Mouse (Mus musculus): ENCODE measurements around the gene Rps29. TPM values are rescaled to one million over a fixed set of nuclear protein-coding genes. Genes with fewer than 3 reads are reported as not detected.
A peak's percentile ranks its signal among the peaks of the same experiment; 100 is the strongest.

Gene Rps29
- total and polyA plus RNA-seq, 2 experiments: 137 to 865 TPM

DNA sequence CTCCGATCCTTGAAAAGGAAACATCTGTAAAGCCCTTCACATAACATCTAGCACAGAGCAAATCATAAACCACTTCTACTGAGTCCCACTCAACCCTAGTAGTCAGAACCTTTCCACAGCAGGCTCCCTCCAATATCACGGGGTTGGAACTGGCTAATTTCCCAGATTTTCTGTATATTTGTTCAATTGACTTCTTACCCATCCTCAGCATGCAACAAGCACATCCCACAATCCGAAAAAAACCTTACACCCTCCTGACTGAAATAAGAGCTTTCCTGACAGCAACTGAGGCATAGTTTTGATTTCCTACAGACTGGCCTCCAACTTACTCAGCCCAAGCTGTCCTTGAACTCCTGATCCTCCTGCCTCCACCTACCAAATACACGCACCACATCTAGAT, 2.5 kb downstream of the Rps29 start:
- TF ChIP-seq POLR2A (IDR thresholded peaks at IDR 0.05; ENCODE audit: extremely low read depth, insufficient read depth, low read length) (no peak), CTCF (IDR thresholded peaks at IDR 0.05; ENCODE audit: low read depth, low read length) (no peak)
- H3K9ac ChIP-seq (ENCODE audit: low read depth, low read length): no peak overlapping the region
- H3K27ac ChIP-seq (replicated peaks; ENCODE audit: insufficient read depth, low read depth, low read length): no peak overlapping the region
- 0 out of 2 replicates have a peak, but pooled peaks cover 4% of the 10 kb centered on the region for H3K4me1 ChIP-seq (ENCODE audit: control insufficient read depth, insufficient read depth, low read length)
- no peaks in the 10 kb centered on the region for H3K27me3 ChIP-seq (ENCODE audit: control insufficient read depth, insufficient read depth, low read length)
- H3K4me3 ChIP-seq (ENCODE audit: insufficient read depth, low read depth, low read length): no peak overlapping the region
- H3K36me3 ChIP-seq (ENCODE audit: control insufficient read depth, insufficient read depth, low read length): peaks cover 20% of the 10 kb centered on the region
- WGBS: 62% methylated on average over 4 of the region's 4 CpGs
- no peaks in the 10 kb centered on the region for H3K79me2 ChIP-seq (ENCODE audit: control insufficient read depth, insufficient read depth, low read length)
- peak; percentile 51 for DNase-seq (ENCODE audit: extremely low read depth, low read depth, low spot score)

DNA sequence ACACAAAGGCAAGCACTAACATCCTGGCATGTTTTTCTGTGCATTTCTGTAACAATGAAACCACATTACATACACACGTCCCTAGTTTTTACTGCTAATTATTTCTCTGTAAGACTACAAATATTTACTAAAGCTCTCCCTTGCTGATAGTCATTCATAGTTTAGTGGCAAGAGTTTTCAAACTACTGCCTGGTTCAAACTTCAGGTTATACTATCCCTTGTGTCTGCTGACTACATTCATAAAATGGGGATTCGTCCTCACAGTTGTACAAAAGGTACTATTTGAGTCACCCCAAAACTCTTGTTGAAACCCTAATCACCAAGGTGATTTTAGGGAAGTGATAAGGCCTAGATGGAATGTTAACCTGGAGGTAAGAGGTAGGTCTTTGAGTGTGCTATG, 3.1 kb downstream of the Rps29 start:
- TF ChIP-seq POLR2A (IDR thresholded peaks at IDR 0.05; ENCODE audit: extremely low read depth, insufficient read depth, low read length) (no peak), CTCF (IDR thresholded peaks at IDR 0.05; ENCODE audit: low read depth, low read length) (no peak)
- WGBS: 77% methylated on average over 2 of the region's 2 CpGs

DNA sequence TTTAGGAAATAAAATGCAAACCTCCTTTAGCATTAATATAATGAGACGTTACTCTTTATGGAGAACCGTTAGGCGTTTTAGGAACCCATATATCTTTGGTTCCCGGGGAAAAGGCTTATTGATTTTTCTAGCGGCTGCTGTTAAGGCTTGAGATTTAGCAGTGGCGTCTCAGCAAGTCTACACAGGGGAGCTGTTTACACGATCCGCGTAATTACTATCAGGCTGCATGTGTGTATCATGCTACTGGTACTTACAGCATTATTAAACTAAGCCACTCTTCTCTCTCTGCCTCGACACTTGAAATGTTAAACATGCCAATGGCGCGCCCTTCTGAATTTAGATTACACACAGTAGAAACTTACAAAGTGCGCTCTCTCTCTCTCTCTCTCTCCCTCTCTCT, 8.9 kb downstream of the Rps29 start:
- Histone ChIP-seq H3K4me1 (ENCODE audit: control insufficient read depth, insufficient read depth, low read length) (no peaks in the 10 kb centered on the region), H3K36me3 (ENCODE audit: control insufficient read depth, insufficient read depth, low read length) (no peaks in the 10 kb centered on the region), H3K27me3 (ENCODE audit: control insufficient read depth, insufficient read depth, low read length) (no peaks in the 10 kb centered on the region), H3K27ac (replicated peaks; ENCODE audit: insufficient read depth, low read depth, low read length) (no peak overlapping the region), H3K79me2 (ENCODE audit: control insufficient read depth, insufficient read depth, low read length) (no peaks in the 10 kb centered on the region), H3K4me3 (ENCODE audit: insufficient read depth, low read depth, low read length) (no peak overlapping the region), H3K9ac (ENCODE audit: low read depth, low read length) (no peak overlapping the region)
- TF ChIP-seq CTCF (IDR thresholded peaks at IDR 0.05; ENCODE audit: low read depth, low read length): no peak
- TF ChIP-seq POLR2A (IDR thresholded peaks at IDR 0.05; ENCODE audit: extremely low read depth, insufficient read depth, low read length): no peak
- DNase-seq (ENCODE audit: extremely low read depth, low read depth, low spot score): no peak
- WGBS: 44% methylated on average over 13 of the region's 13 CpGs

More for the DNA sequence above, 3.1 kb downstream of the Rps29 start:
- DNase-seq (ENCODE audit: extremely low read depth, low read depth, low spot score): no peak
- H3K27me3 ChIP-seq (ENCODE audit: control insufficient read depth, insufficient read depth, low read length): no peaks in the 10 kb centered on the region
- H3K36me3 ChIP-seq (ENCODE audit: control insufficient read depth, insufficient read depth, low read length): peaks cover 20% of the 10 kb centered on the region
- H3K79me2 ChIP-seq (ENCODE audit: control insufficient read depth, insufficient read depth, low read length): no peaks in the 10 kb centered on the region
- H3K9ac ChIP-seq (ENCODE audit: low read depth, low read length): no peak overlapping the region
- H3K27ac ChIP-seq (replicated peaks; ENCODE audit: insufficient read depth, low read depth, low read length): no peak overlapping the region
- H3K4me3 ChIP-seq (ENCODE audit: insufficient read depth, low read depth, low read length): no peak overlapping the region
- H3K4me1 ChIP-seq (ENCODE audit: control insufficient read depth, insufficient read depth, low read length): 0 out of 2 replicates have a peak, but pooled peaks cover 4% of the 10 kb centered on the region

DNA sequence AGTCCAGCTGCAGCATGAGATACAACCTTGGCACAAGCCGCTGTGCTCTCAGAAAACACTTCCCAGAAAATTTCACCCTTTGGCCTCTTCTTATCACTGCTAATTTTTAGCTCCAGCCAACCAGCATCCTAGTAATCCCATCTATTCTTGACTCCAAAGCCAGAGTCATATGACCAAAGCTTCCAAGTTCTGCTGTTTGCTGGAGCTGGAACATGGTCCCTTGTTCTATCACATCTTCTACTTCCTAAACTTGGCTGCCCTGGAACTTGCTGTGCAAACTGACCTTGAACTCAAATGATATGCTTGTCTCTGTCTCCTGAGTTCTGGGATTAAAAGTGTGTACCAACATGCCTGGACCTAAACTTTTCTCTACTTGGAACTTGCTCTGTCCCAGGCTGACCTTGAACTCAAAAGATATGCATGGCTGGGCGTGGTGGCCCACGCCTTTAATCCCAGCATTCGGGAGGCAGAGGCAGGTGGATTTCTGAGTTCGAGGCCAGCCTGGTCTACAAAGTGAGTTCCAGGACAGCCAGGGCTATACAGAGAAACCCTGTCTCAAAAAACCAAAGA, 11.7 kb downstream of the Rps29 start:
- Histone ChIP-seq H3K4me3 (ENCODE audit: insufficient read depth, low read depth, low read length) (no peak overlapping the region), H3K27me3 (ENCODE audit: control insufficient read depth, insufficient read depth, low read length) (no peaks in the 10 kb centered on the region), H3K27ac (replicated peaks; ENCODE audit: insufficient read depth, low read depth, low read length) (no peak overlapping the region), H3K36me3 (ENCODE audit: control insufficient read depth, insufficient read depth, low read length) (no peaks in the 10 kb centered on the region), H3K79me2 (ENCODE audit: control insufficient read depth, insufficient read depth, low read length) (no peaks in the 10 kb centered on the region), H3K4me1 (ENCODE audit: control insufficient read depth, insufficient read depth, low read length) (no peaks in the 10 kb centered on the region), H3K9ac (ENCODE audit: low read depth, low read length) (no peak overlapping the region)
- 80% methylated on average over 5 of the region's 5 CpGs for WGBS
- TF ChIP-seq CTCF (IDR thresholded peaks at IDR 0.05; ENCODE audit: low read depth, low read length) (no peak), POLR2A (IDR thresholded peaks at IDR 0.05; ENCODE audit: extremely low read depth, insufficient read depth, low read length) (no peak)
- DNase-seq (ENCODE audit: extremely low read depth, low read depth, low spot score): no peak

DNA sequence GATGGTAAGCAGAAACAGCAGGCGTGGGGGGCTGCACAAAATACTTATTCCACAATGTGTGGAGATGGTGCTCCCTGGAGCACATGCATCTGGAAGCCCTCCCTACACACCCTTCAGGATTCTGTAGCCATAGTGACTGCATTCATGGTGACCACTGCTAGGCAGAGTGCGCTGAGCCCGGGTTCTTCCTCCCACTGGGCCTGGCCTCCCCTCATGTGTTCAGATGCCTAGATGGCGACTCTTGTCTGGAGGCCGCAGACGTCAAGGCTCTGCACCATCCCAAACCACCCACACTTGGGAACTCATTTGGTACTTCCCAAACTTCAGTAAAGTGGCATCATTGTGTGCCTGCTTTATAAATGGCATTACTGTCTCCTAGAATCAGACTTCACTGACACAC, 15.5 kb downstream of the Rps29 start:
- no peak for DNase-seq (ENCODE audit: extremely low read depth, low read depth, low spot score)
- H3K36me3 ChIP-seq (ENCODE audit: control insufficient read depth, insufficient read depth, low read length): no peaks in the 10 kb centered on the region
- no peak overlapping the region for H3K9ac ChIP-seq (ENCODE audit: low read depth, low read length)
- H3K4me3 ChIP-seq (ENCODE audit: insufficient read depth, low read depth, low read length): no peak overlapping the region
- no peaks in the 10 kb centered on the region for H3K4me1 ChIP-seq (ENCODE audit: control insufficient read depth, insufficient read depth, low read length)
- 82% methylated on average over 6 of the region's 6 CpGs for WGBS
- no peaks in the 10 kb centered on the region for H3K79me2 ChIP-seq (ENCODE audit: control insufficient read depth, insufficient read depth, low read length)
- H3K27ac ChIP-seq (replicated peaks; ENCODE audit: insufficient read depth, low read depth, low read length): no peak overlapping the region
- H3K27me3 ChIP-seq (ENCODE audit: control insufficient read depth, insufficient read depth, low read length): no peaks in the 10 kb centered on the region
- TF ChIP-seq CTCF (IDR thresholded peaks at IDR 0.05; ENCODE audit: low read depth, low read length) (no peak), POLR2A (IDR thresholded peaks at IDR 0.05; ENCODE audit: extremely low read depth, insufficient read depth, low read length) (no peak)

DNA sequence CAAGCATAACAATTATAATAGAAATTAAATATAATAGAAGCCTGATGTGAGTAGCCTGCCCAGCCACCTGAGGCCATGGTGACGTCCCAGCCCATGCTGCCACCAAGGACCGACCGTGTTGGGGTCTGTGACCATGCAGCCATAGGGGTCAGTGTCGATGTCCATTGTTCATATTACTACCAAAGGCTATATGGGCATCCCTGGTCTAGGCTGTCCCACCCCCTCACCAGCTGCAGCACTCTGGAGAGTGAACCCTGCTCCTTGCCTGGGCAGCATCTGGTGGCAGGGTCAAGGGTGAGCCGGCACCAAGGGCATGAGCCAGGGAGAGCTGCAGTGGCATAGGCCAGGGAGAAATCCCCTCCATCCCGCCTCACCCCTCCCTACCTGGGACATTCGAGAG, 19.1 kb downstream of the Rps29 start:
- Histone ChIP-seq H3K4me1 (ENCODE audit: control insufficient read depth, insufficient read depth, low read length) (no peaks in the 10 kb centered on the region), H3K27me3 (ENCODE audit: control insufficient read depth, insufficient read depth, low read length) (no peaks in the 10 kb centered on the region), H3K79me2 (ENCODE audit: control insufficient read depth, insufficient read depth, low read length) (no peaks in the 10 kb centered on the region), H3K9ac (ENCODE audit: low read depth, low read length) (no peak overlapping the region), H3K36me3 (ENCODE audit: control insufficient read depth, insufficient read depth, low read length) (no peaks in the 10 kb centered on the region), H3K27ac (replicated peaks; ENCODE audit: insufficient read depth, low read depth, low read length) (no peak overlapping the region), H3K4me3 (ENCODE audit: insufficient read depth, low read depth, low read length) (no peak overlapping the region)
- 85% methylated on average over 7 of the region's 7 CpGs for WGBS
- no peak for DNase-seq (ENCODE audit: extremely low read depth, low read depth, low spot score)
- no peak for TF ChIP-seq POLR2A (IDR thresholded peaks at IDR 0.05; ENCODE audit: extremely low read depth, insufficient read depth, low read length)
- no peak for TF ChIP-seq CTCF (IDR thresholded peaks at IDR 0.05; ENCODE audit: low read depth, low read length)

Data from liver, adult 2 months (tissue).